Mouse (Mus musculus) heart, adult 2 months (tissue): ENCODE measurements around the gene Ankib1. TPM values are rescaled to one million over a fixed set of nuclear protein-coding genes. Genes with fewer than 3 reads are reported as not detected.

ENCODE experiments used
- DNase-seq, 2 experiments: peaks; one replicate each; pipeline ENCODE4 v3.0.0; 2021
- H3K27ac ChIP-seq: fragments of 200-600 bp; 2 replicates; pipeline ENCODE4 v1.8.1; 2022
- H3K27me3 ChIP-seq: fragments of 200-500 bp; 2 replicates; pipeline ENCODE4 v1.6.1; 2012; ENCODE audit warnings: mild to moderate bottlenecking, low read length, inconsistent platforms, mixed read lengths; ENCODE audit not compliant: control insufficient read depth, insufficient read depth
- H3K36me3 ChIP-seq: fragments of 200-500 bp; 2 replicates; pipeline ENCODE4 v1.6.1; 2012; ENCODE audit warnings: low read length, inconsistent platforms; ENCODE audit not compliant: control insufficient read depth, insufficient read depth
- H3K4me1 ChIP-seq: fragments of 200-500 bp; 2 replicates; pipeline ENCODE4 v1.6.1; 2011; ENCODE audit warnings: low read length; ENCODE audit not compliant: control insufficient read depth, insufficient read depth
- H3K4me3 ChIP-seq: fragments of 200-600 bp; 2 replicates; pipeline ENCODE4 v1.8.1; 2022
- H3K79me2 ChIP-seq: fragments of 200-500 bp; replicated peaks from 2 replicates; pipeline ENCODE4 v1.6.1; 2012; ENCODE audit warnings: mild to moderate bottlenecking, inconsistent platforms, low read length, moderate library complexity, mixed read lengths; ENCODE audit not compliant: control insufficient read depth, insufficient read depth
- H3K9ac ChIP-seq: fragments of 200-500 bp; 2 replicates; pipeline ENCODE4 v1.6.1; 2012; ENCODE audit warnings: low read depth, mild to moderate bottlenecking, control low read depth, inconsistent platforms, low read length, mixed read lengths
- CTCF ChIP-seq: fragments of 200-600 bp; IDR thresholded peaks from 2 replicates; pipeline ENCODE4 v1.8.1; 2022; ENCODE audit warnings: antibody characterized with exemption, mild to moderate bottlenecking, moderate library complexity
- EP300 ChIP-seq: fragments of 200-500 bp; IDR thresholded peaks from 2 replicates; pipeline ENCODE4 v1.6.1; 2011; ENCODE audit warnings: low read depth, low read length, control low read depth; ENCODE audit not compliant: insufficient read depth
- POLR2A ChIP-seq: fragments of 200-500 bp; IDR thresholded peaks from 2 replicates; pipeline ENCODE4 v1.6.1; 2011; ENCODE audit warnings: mild to moderate bottlenecking, low read depth, low read length, control low read depth; ENCODE audit not compliant: insufficient read depth
- whole genome bisulfite sequencing: fragments of 180-500 bp; shearing (Covaris S2); methylation state at CpG from one replicate; pipeline ENCODE4 v1.1.7; 2018; 5-methylcytosine and 5-hydroxymethylcytosine counted together
- intact Hi-C: fragments of 180-260 bp; cut with DNase I; formaldehyde crosslinking; loops from one replicate; pipeline ENCODE4 v1.15.1; 2025
- polyA plus RNA-seq: library from polyadenylated mRNA; depleted of rRNA; stranded (reverse); fragments of >200 nt; gene quantifications from 2 replicates; pipeline ENCODE4 v1.2.3, GENCODE M21; 2012
- total RNA-seq, 2 experiments: library from RNA; stranded (reverse); gene quantifications; 2 replicates each; pipeline ENCODE4 v1.2.3; 2021

Gene Ankib1
- total and polyA plus RNA-seq, 3 experiments: 3.6 to 28.0 (median 25.2) TPM

DNA sequence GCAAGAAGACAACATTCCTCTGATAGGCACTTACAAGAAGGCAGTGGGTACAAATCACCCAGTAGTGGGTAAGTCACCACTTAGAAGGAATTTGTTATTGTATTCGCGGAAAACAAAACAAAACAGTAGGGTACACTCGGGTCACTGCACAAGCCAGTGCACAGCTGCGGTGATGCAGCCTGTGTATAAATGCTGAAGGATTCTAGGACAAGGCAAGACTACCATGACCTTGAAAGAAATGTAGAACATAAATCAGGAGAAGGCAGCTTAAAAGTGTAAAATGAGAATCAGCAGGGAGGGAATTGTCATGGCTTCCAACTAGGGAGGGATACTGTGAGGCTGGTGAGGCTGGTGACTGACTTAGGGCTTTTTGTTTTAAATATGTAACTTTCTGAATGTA is 100.5 kb downstream of the Ankib1 start:
- 92% methylated on average over 4 of the region's 4 CpGs for WGBS

DNA sequence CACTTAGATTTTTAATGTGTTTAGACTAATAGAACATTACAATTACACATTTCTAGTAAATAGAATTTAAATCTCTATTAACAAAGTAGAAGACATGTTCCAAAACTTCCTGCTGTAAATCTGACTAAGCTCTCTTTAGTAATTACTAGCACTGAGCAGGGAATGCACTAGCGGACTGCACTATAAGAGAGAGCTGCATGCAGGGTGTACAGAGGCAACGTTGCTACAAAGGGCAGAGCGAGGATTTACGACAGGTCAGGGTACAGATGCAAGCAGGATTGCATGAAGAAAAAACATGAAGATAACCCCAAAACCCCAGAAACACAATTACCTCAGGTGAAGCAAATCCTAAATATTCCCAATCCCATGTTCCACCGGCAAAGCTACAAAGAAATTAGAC is 102.7 kb downstream of the Ankib1 start:
- H3K27ac ChIP-seq: no peak overlapping the region
- intact Hi-C loops: no loop called here
- no peaks in the 10 kb centered on the region for H3K27me3 ChIP-seq
- no peaks in the 10 kb centered on the region for H3K4me1 ChIP-seq
- H3K4me3 ChIP-seq: no peak overlapping the region
- no peaks in the 10 kb centered on the region for H3K79me2 ChIP-seq
- H3K36me3 ChIP-seq: no peaks in the 10 kb centered on the region
- DNase-seq: no peak
- 94% methylated on average over 5 of the region's 5 CpGs for WGBS
- TF ChIP-seq CTCF: no peak
- H3K9ac ChIP-seq: no peak overlapping the region

More for the DNA sequence above, 100.5 kb downstream of the Ankib1 start:
- intact Hi-C loops: no loop called here
- H3K36me3 ChIP-seq: no peaks in the 10 kb centered on the region
- no peak overlapping the region for H3K4me3 ChIP-seq
- H3K9ac ChIP-seq: no peak overlapping the region
- no peaks in the 10 kb centered on the region for H3K27me3 ChIP-seq
- no peak overlapping the region for H3K27ac ChIP-seq
- TF ChIP-seq EP300 (no peak), POLR2A (no peak), CTCF (no peak)
- no peaks in the 10 kb centered on the region for H3K4me1 ChIP-seq
- DNase-seq: no peak
- H3K79me2 ChIP-seq: no peaks in the 10 kb centered on the region

GRCm38 (mm10) chr5:3696031-3696430 is 106.7 kb downstream of the Ankib1 start:
- intact Hi-C loops: no loop called here
- DNase-seq: no peak
- Histone ChIP-seq H3K4me3 (no peak overlapping the region), H3K27me3 (no peaks in the 10 kb centered on the region), H3K4me1 (no peaks in the 10 kb centered on the region), H3K27ac (no peak overlapping the region), H3K9ac (no peak overlapping the region), H3K36me3 (no peaks in the 10 kb centered on the region; the same call in 1 of the 2 replicates), H3K79me2 (no peaks in the 10 kb centered on the region)
- TF ChIP-seq CTCF (no peak), EP300 (no peak), POLR2A (no peak)
- WGBS: 86% methylated on average over 3 of the region's 3 CpGs

DNA sequence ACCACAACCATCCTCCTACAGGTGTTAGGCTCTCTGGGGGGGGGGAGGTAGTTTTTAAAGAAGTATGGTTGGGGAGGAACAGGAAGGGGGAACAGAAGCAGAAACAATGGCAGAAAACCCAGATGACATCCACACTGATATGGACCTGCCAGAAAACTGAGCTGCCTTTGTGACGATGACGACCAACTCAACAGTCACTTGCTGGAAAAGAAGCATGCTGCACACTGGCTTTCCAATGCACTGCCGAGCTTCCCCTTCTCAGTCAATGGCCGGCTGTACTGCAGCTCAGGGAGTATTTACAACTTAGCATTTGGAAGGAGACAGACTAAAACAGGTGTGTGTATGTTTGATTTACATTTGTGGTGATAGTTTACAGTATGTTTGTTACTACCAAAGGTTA is 107.5 kb downstream of the Ankib1 start:
- no peak overlapping the region for H3K27ac ChIP-seq
- H3K4me3 ChIP-seq: no peak overlapping the region
- H3K9ac ChIP-seq: no peak overlapping the region
- 75% methylated on average over 4 of the region's 4 CpGs for WGBS
- H3K36me3 ChIP-seq: no peaks in the 10 kb centered on the region; the same call in 1 of the 2 replicates
- no peaks in the 10 kb centered on the region for H3K4me1 ChIP-seq
- no peaks in the 10 kb centered on the region for H3K79me2 ChIP-seq
- DNase-seq: no peak
- no peak for TF ChIP-seq POLR2A
- TF ChIP-seq EP300: no peak
- TF ChIP-seq CTCF: no peak
- intact Hi-C loops: no loop called here
- no peaks in the 10 kb centered on the region for H3K27me3 ChIP-seq

- no peak overlapping the region for H3K27ac ChIP-seq
- TF ChIP-seq EP300: no peak
- TF ChIP-seq POLR2A: no peak
- no peak for TF ChIP-seq CTCF
- H3K27me3 ChIP-seq: no peaks in the 10 kb centered on the region
- H3K4me1 ChIP-seq: no peaks in the 10 kb centered on the region
- intact Hi-C loops: no loop called here
- no peaks in the 10 kb centered on the region; the same call in 1 of the 2 replicates for H3K36me3 ChIP-seq
- 90% methylated on average over 9 of the region's 9 CpGs for WGBS
- no peak overlapping the region for H3K9ac ChIP-seq
- H3K79me2 ChIP-seq: no peaks in the 10 kb centered on the region
- no peak for DNase-seq
- H3K4me3 ChIP-seq: no peak overlapping the region
These were observed 109.8 kb downstream of the Ankib1 start for GRCm38 (mm10) chr5:3692956-3693355.

GRCm38 (mm10) chr5:3691283-3691682 is 111.4 kb downstream of the Ankib1 start:
- H3K27ac ChIP-seq: no peak overlapping the region
- no peak overlapping the region for H3K9ac ChIP-seq
- DNase-seq: no peak
- no peak overlapping the region for H3K4me3 ChIP-seq
- over 99% methylated on average over 3 of the region's 3 CpGs for WGBS
- TF ChIP-seq EP300 (no peak), CTCF (no peak), POLR2A (no peak)
- intact Hi-C loops: no loop called here
- H3K4me1 ChIP-seq: no peaks in the 10 kb centered on the region
- H3K36me3 ChIP-seq: no peaks in the 10 kb centered on the region; the same call in 1 of the 2 replicates
- H3K27me3 ChIP-seq: no peaks in the 10 kb centered on the region
- H3K79me2 ChIP-seq: no peaks in the 10 kb centered on the region
